ENCODE assay signal across 15 mouse cellular contexts in the genomic region with DNA sequence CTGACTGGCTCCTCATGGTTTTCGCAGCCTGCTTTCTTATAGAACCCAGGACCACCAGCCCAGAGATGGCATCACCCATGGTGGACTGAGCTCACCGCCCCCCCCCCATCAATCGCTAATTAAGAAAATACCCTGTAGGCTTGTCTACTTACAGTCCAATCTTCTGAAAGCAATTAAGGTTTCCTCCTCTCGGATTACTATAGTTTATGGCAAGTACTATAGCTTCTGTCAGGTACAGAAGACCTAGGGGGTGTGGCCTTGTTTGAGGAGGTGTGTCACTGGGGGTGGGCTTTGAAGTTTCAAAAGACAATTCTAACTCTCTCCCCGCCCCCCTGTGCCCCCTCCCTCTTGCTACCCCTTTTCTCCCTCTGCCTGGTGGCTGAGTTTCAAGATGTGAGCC.
"Had no signal": no experiment of that assay in that cellular context is flagged by ENCODE, and none has a peak within 500 bp of the region (broad histone marks: within the 10 kb centered on the region; RNA-seq: fewer than 3 reads in every experiment).

No protein-coding gene starts in this region.

- H3K36me3 ChIP-seq: limb, embryonic 15.5 days; liver, embryonic 12.5 days; midbrain, embryonic 12.5 days had no signal

- H3K9me3 ChIP-seq: limb, embryonic 15.5 days; liver, embryonic 12.5 days; midbrain, embryonic 12.5 days had no signal

- H3K27me3 ChIP-seq: limb, embryonic 15.5 days had no signal

- ATAC-seq: liver, embryonic 12.5 days; midbrain, embryonic 16.5 days had no signal

- H3K4me1 ChIP-seq: limb, embryonic 15.5 days; midbrain, embryonic 12.5 days had no signal

- H3K4me3 ChIP-seq: layer of hippocampus, adult 2 months; limb, embryonic 15.5 days; liver, embryonic 12.5 days; midbrain, embryonic 12.5 days had no signal

- H3K9ac ChIP-seq: limb, embryonic 15.5 days; liver, embryonic 12.5 days; lung, embryonic 14.5 days; midbrain, embryonic 12.5 days had no signal

- H3K27ac ChIP-seq: kidney, postnatal 0 days; layer of hippocampus, adult 2 months; limb, embryonic 15.5 days; liver, embryonic 12.5 days; midbrain, embryonic 12.5 days; stomach, postnatal 0 days had no signal

- H3K4me2 ChIP-seq: limb, embryonic 15.5 days; liver, embryonic 12.5 days; lung, embryonic 14.5 days; midbrain, embryonic 12.5 days had no signal

- DNase-seq: kidney, adult 8-10 months; kidney, postnatal 4 days; left cerebral cortex, postnatal 4 days; lung, embryonic 14.5 days; lung, postnatal 10 days; right cerebral cortex, postnatal 25 days; thymus, adult 18-20 months; thymus, postnatal 14 days had no signal
